9 mouse cellular contexts compared by ENCODE assay signal in genomic region chr6:50939440-50939839, GRCm38 (mm10).
DNase-seq lines count a peak whose midpoint lies in the region; ATAC-seq and TF ChIP-seq lines count a peak whose summit lies in the region.
"Had no signal": no experiment of that assay in that cellular context is flagged by ENCODE, and none has a peak within 500 bp of the region (broad histone marks: within the 10 kb centered on the region; RNA-seq: fewer than 3 reads in every experiment).

No protein-coding gene starts in this region.

- no peak overlapping the region for H3K27ac ChIP-seq in layer of hippocampus, adult 2 months
- peak overlapping the region; percentile 78 for H3K27ac ChIP-seq in embryonic facial prominence, embryonic 14.5 days (replicated peaks; ENCODE audit: low read depth, low read length)
- H3K27ac ChIP-seq in midbrain, embryonic 13.5 days = no peak overlapping the region
- H3K27ac ChIP-seq: midbrain, embryonic 12.5 days had no signal

- no peak overlapping the region for H3K4me3 ChIP-seq in layer of hippocampus, adult 2 months
- no peak overlapping the region for H3K4me3 ChIP-seq in embryonic facial prominence, embryonic 14.5 days (ENCODE audit: low read depth, low read length)
- no peak overlapping the region for H3K4me3 ChIP-seq in midbrain, embryonic 13.5 days (replicated peaks)
- H3K4me3 ChIP-seq: midbrain, embryonic 12.5 days had no signal

- WGBS in embryonic facial prominence, embryonic 14.5 days = 48% methylated on average over 2 of the region's 2 CpGs
- 51% methylated on average over 2 of the region's 2 CpGs for WGBS in midbrain, embryonic 13.5 days

- peak; percentile 20; the same call in 1 of the 2 replicates for TF ChIP-seq CTCF in layer of hippocampus, adult 2 months (conservative IDR thresholded peaks at IDR 0.05)

- H3K27me3 ChIP-seq in embryonic facial prominence, embryonic 14.5 days (replicated peaks; ENCODE audit: control insufficient read depth, insufficient read depth, low read length) = no peaks in the 10 kb centered on the region
- no peaks in the 10 kb centered on the region for H3K27me3 ChIP-seq in midbrain, embryonic 13.5 days
- H3K27me3 ChIP-seq: midbrain, embryonic 12.5 days had no signal

- H3K9ac ChIP-seq in embryonic facial prominence, embryonic 14.5 days (ENCODE audit: low read depth, low read length) = no peak overlapping the region
- no peak overlapping the region for H3K9ac ChIP-seq in midbrain, embryonic 13.5 days (replicated peaks)
- H3K9ac ChIP-seq: midbrain, embryonic 12.5 days had no signal

- no peaks in the 10 kb centered on the region for H3K36me3 ChIP-seq in embryonic facial prominence, embryonic 14.5 days (ENCODE audit: control insufficient read depth, insufficient read depth, low read length)
- no peaks in the 10 kb centered on the region for H3K36me3 ChIP-seq in midbrain, embryonic 13.5 days
- H3K36me3 ChIP-seq: midbrain, embryonic 12.5 days had no signal

- H3K4me1 ChIP-seq in embryonic facial prominence, embryonic 14.5 days (ENCODE audit: control insufficient read depth, insufficient read depth, low read length) = no peaks in the 10 kb centered on the region; the same call in 1 of the 2 replicates
- H3K4me1 ChIP-seq in midbrain, embryonic 13.5 days (replicated peaks) = peaks cover 11% of the 10 kb centered on the region

- peak; percentile 58 to 60 for DNase-seq in cerebellum, postnatal 10 days
- no peak for DNase-seq in cerebellum, adult 8-10 months
- DNase-seq in layer of hippocampus, adult 2 months (ENCODE audit: low spot score in 2 of 2) = no peak
- no peak for DNase-seq in layer of hippocampus, postnatal 14 days (ENCODE audit: low spot score in 2 of 2)
- no peak for DNase-seq in embryonic facial prominence, embryonic 14.5 days (ENCODE audit: low spot score)
- no peak for DNase-seq in ovary, postnatal 10 days (ENCODE audit: low spot score)
- DNase-seq in gastrocnemius, adult 8-10 months (ENCODE audit: low spot score in 2 of 2) = no peak

- H3K9me3 ChIP-seq in embryonic facial prominence, embryonic 14.5 days (ENCODE audit: control insufficient read depth, low read length) = no peaks in the 10 kb centered on the region
- H3K9me3 ChIP-seq in midbrain, embryonic 13.5 days = no peaks in the 10 kb centered on the region
- H3K9me3 ChIP-seq: midbrain, embryonic 12.5 days had no signal

- no peak for ATAC-seq in embryonic facial prominence, embryonic 14.5 days (ENCODE audit: low read depth)
- peak; percentile 46; the same call in 1 of the 2 replicates for ATAC-seq in midbrain, embryonic 13.5 days

- H3K4me2 ChIP-seq in embryonic facial prominence, embryonic 14.5 days (ENCODE audit: low read depth, low read length) = no peak overlapping the region
- H3K4me2 ChIP-seq in midbrain, embryonic 13.5 days (replicated peaks) = no peak overlapping the region
- H3K4me2 ChIP-seq: midbrain, embryonic 12.5 days had no signal

Comparison
In these comparisons a context has a peak if more than half of its experiments do, and no peak if none do; other contexts are left out.
1. DNase-seq: peak in cerebellum, postnatal 10 days (2 of 2); none in cerebellum, adult 8-10 months (single experiment), layer of hippocampus, adult 2 months (0 of 2), layer of hippocampus, postnatal 14 days (0 of 2), embryonic facial prominence, embryonic 14.5 days (single experiment), ovary, postnatal 10 days (single experiment) and gastrocnemius, adult 8-10 months (0 of 2).